Mouse (Mus musculus) megakaryocyte, embryonic 14.5 days (primary cell): Measurements from ENCODE around the gene Vpreb3. TPM values are rescaled to one million over a fixed set of nuclear protein-coding genes. Genes with fewer than 3 reads are reported as not detected.

Experiments
- H3K27me3 ChIP-seq: replicated peaks from 2 replicates; pipeline ENCODE3; 2012; ENCODE audit warnings: inconsistent platforms
- H3K36me3 ChIP-seq: replicated peaks from 2 replicates; pipeline ENCODE3; 2012; ENCODE audit warnings: low read length, inconsistent platforms, mixed read lengths
- H3K4me1 ChIP-seq: 2 replicates; pipeline ENCODE4 v1.6.1; 2012; ENCODE audit warnings: inconsistent platforms
- H3K4me3 ChIP-seq: replicated peaks from 2 replicates; pipeline ENCODE3; 2012; ENCODE audit warnings: moderate library complexity, mild to moderate bottlenecking, inconsistent platforms
- H3K9me3 ChIP-seq: 2 replicates; pipeline ENCODE4 v1.6.1; 2012; ENCODE audit warnings: inconsistent platforms
- FLI1 ChIP-seq: IDR thresholded peaks from 2 replicates; pipeline ENCODE4 v1.6.1; 2012; ENCODE audit warnings: low read length, inconsistent platforms, mixed read lengths
- GATA1 ChIP-seq: IDR thresholded peaks from 3 replicates; pipeline ENCODE4 v1.6.1; 2012; ENCODE audit warnings: mixed read lengths, low read length, inconsistent platforms, borderline replicate concordance
- polyA plus RNA-seq: library from polyadenylated mRNA; stranded (reverse); fragments of >175 nt; gene quantifications from 2 replicates; pipeline ENCODE4 v1.2.3, GENCODE M21; 2012; ENCODE audit warnings: low replicate concordance; ENCODE audit not compliant: insufficient read depth

Vpreb3 gene
- polyA plus RNA-seq, 1 experiment, result not detected

- Histone ChIP-seq H3K9me3 (no peaks in the 10 kb centered on the region), H3K4me3 (no peak overlapping the region), H3K4me1 (peaks cover 49% of the 10 kb centered on the region), H3K27me3 (peaks cover 86% of the 10 kb centered on the region), H3K36me3 (no peaks in the 10 kb centered on the region)
- no peak for TF ChIP-seq GATA1
- no peak for TF ChIP-seq FLI1
Measured at GRCm38 (mm10) chr10:75931311-75931710, 11.5 kb upstream of the Vpreb3 start.

GRCm38 (mm10) chr10:75932081-75932678 lies 10.7 kb upstream of the Vpreb3 start:
- Histone ChIP-seq H3K4me1 (peaks cover 44% of the 10 kb centered on the region), H3K4me3 (peak overlapping the region; percentile 87), H3K36me3 (no peaks in the 10 kb centered on the region), H3K9me3 (no peaks in the 10 kb centered on the region), H3K27me3 (peaks cover 83% of the 10 kb centered on the region)
- TF ChIP-seq FLI1 (no peak), GATA1 (no peak)

GRCm38 (mm10) chr10:75932891-75933290 lies 10.0 kb upstream of the Vpreb3 start, which contains the start of gene Chchd10:
Gene Chchd10 (plus strand): TSS chr10:75933130.
- peak within 1 kb of the TSS; percentile 87 for H3K4me3 ChIP-seq
- H3K36me3 ChIP-seq, result no peaks in the 10 kb centered on the region
- no peak for TF ChIP-seq FLI1
- no peak for TF ChIP-seq GATA1
- H3K27me3 ChIP-seq, result peaks cover 79% of the 10 kb centered on the region
- no peaks in the 10 kb centered on the region for H3K9me3 ChIP-seq
- H3K4me1 ChIP-seq, result peaks cover 50% of the 10 kb centered on the region

- Histone ChIP-seq H3K9me3 (no peaks in the 10 kb centered on the region), H3K36me3 (no peaks in the 10 kb centered on the region), H3K4me1 (peaks cover 62% of the 10 kb centered on the region), H3K4me3 (peak overlapping the region; percentile 90), H3K27me3 (peaks cover 59% of the 10 kb centered on the region)
- no peak for TF ChIP-seq GATA1
- no peak for TF ChIP-seq FLI1
Measured at GRCm38 (mm10) chr10:75934991-75935390, 7.9 kb upstream of the Vpreb3 start.

GRCm38 (mm10) chr10:75935680-75936541 lies 6.9 kb upstream of the Vpreb3 start, which contains the start of gene Mmp11:
Gene Mmp11 (minus strand): TSS chr10:75936496.
- no peak for TF ChIP-seq GATA1
- TF ChIP-seq FLI1, result no peak

GRCm38 (mm10) chr10:75936909-75937667 lies 5.8 kb upstream of the Vpreb3 start:
- Histone ChIP-seq H3K36me3 (no peaks in the 10 kb centered on the region), H3K9me3 (no peaks in the 10 kb centered on the region), H3K4me3 (no peak overlapping the region), H3K27me3 (peaks cover 44% of the 10 kb centered on the region), H3K4me1 (peaks cover 52% of the 10 kb centered on the region)
- TF ChIP-seq GATA1 (no peak), FLI1 (no peak)

More at GRCm38 (mm10) chr10:75935680-75936541, 6.9 kb upstream of the Vpreb3 start, which contains the start of gene Mmp11:
- H3K4me3 ChIP-seq, result peak within 1 kb of the TSS; percentile 90
- peaks cover 55% of the 10 kb centered on the region for H3K27me3 ChIP-seq
- H3K36me3 ChIP-seq, result no peaks in the 10 kb centered on the region
- no peaks in the 10 kb centered on the region for H3K9me3 ChIP-seq
- H3K4me1 ChIP-seq, result peaks cover 63% of the 10 kb centered on the region

GRCm38 (mm10) chr10:75937851-75938643 lies 4.8 kb upstream of the Vpreb3 start:
- no peak overlapping the region for H3K4me3 ChIP-seq
- no peaks in the 10 kb centered on the region for H3K36me3 ChIP-seq
- peaks cover 41% of the 10 kb centered on the region for H3K27me3 ChIP-seq
- no peaks in the 10 kb centered on the region for H3K9me3 ChIP-seq
- TF ChIP-seq FLI1 (no peak), GATA1 (no peak)
- peaks cover 44% of the 10 kb centered on the region for H3K4me1 ChIP-seq

- Histone ChIP-seq H3K4me1 (peaks cover 44% of the 10 kb centered on the region), H3K36me3 (no peaks in the 10 kb centered on the region), H3K9me3 (no peaks in the 10 kb centered on the region), H3K27me3 (peaks cover 36% of the 10 kb centered on the region), H3K4me3 (no peak overlapping the region)
- TF ChIP-seq GATA1 (no peak), FLI1 (no peak)
Measured at GRCm38 (mm10) chr10:75939481-75940234, 3.2 kb upstream of the Vpreb3 start.
